Mouse (Mus musculus): Measurements from ENCODE around the gene Thbd.

Gene Thbd

GRCm38 (mm10) chr2:148425709-148426382 is 17.9 kb upstream of the Thbd start:
- no peak for DNase-seq (ENCODE audit: low read depth, low spot score)

DNA sequence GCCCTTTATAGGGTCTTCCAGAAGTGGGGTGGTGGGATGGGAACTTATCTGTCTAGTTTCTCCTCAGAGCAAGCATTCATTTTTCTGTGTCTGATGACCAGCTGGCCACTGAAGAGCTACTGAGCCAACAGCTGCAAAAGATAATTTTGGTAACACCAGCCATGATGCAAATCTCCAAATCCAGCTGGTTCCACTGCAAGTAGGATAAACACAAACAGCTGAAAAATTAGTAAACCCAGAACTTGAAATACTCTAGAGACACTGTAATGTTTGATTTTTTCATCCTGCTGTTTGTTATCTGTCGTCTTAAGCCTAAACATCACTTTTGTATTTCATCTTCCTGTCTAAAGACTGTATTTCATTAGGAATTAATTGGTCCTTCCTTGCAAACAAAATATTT is 13.7 kb upstream of the Thbd start:
- no peak for DNase-seq (ENCODE audit: low read depth, low spot score)

DNA sequence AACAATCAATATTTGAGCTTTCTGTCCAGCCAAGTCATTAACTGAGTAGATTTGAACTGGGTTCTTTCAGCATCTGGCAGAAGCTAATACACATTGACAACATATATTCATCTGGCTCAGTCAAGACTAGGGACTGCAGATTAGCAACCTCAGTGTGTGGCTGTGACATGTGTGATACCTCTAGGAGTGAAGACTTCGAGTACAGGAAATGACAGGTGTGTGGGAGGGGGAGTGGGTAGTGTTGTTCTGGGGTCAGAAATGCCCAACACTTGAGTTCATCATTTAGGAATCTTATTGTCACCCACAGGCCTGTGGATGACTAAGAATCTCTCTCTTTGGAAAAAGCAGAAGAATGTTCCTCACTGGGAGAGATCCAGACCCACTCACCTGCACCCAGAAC is 13.1 kb upstream of the Thbd start:
- DNase-seq (ENCODE audit: low read depth, low spot score), result no peak

- no peak for DNase-seq (ENCODE audit: low read depth, low spot score)
Observed at GRCm38 (mm10) chr2:148419776-148420175, 11.8 kb upstream of the Thbd start.

DNA sequence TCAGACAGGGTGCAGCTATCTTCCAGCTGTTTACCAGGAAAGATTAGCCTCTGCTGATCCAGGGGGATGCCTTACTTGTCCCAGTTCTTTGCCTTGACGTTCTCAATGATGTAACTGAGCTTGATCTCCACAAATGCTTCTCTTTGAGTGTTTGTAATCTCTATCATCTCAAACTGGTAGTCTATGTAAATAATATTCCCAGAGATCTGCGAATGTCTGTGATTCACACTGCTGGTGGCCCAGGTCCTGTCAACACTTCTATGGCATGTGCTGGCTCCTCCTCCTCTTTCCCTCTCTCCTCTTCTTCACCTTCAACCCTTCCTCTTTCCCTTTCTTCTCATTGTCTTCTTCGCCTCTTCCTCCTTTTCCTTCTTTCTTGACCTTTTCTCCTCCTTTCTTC is 11.2 kb upstream of the Thbd start:
- no peak for DNase-seq (ENCODE audit: low read depth, low spot score)

- no peak for DNase-seq (ENCODE audit: low read depth, low spot score)
Observed at GRCm38 (mm10) chr2:148409821-148410220, 1.8 kb upstream of the Thbd start.

DNA sequence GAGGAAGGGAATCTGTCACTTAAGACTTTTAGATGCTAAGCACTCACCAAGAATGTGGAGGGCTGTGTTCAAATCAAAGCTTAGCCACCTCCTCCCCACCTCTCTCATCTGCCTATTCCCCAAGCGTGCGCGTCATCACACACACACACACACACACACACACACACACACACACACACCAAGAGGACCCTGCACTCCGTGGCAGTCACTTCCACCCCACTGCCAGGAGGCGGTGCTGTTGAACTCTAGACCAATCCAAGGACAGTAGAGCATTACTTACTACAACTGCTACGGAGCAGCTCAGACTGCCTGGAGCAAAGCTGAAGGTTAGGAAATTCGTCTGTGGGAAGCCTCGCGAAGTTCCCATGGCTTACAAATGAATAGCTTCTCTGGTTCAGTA is 1.2 kb upstream of the Thbd start:
- DNase-seq (ENCODE audit: low read depth, low spot score), result peak; percentile 34

- no peak for DNase-seq (ENCODE audit: low read depth, low spot score)
Observed at GRCm38 (mm10) chr2:148408761-148409120, 753 bp upstream of the Thbd start.

- DNase-seq (ENCODE audit: low read depth, low spot score), result peak; percentile 12
Observed at GRCm38 (mm10) chr2:148406971-148407869, 768 bp downstream of the Thbd start.

DNA sequence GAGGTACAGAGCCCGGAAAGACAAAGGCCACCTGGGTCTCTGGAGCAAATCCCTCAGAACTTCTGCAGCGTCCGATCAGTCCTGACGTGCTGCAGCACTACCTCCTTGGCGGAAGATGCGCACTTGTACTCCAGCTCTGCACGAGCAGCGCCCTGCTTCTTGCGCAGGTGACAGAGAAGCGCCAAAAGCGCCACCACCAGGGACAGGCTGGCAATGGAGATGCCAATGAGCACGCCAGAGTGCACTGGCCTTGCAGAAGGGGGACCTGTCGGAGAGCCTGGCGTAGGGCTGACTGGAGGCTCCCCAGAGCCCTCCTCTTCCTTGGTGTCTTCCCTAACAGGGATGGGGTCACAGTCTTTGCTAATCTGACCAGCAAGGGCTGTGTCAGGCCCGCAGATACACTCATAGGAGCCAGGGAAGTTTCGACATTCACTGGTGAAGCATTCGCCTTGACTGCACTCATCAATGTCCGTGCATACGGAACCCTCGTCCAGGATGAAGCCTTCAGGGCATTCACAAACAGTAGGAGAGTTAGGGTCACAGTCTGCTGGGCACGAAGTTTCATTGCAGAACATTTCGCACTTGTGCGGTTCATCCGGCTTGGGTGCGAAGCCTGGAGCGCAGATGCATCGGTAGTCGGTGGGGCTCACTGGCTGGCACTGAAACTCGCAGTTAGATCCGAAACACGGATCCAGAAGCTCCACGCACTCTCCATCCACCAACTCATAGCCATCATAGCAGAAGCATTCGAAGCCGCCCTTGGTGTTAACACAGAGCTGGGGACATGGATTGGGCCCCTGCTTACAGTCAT is 1.6 kb downstream of the Thbd start:
- peak; percentile 38 for DNase-seq (ENCODE audit: low read depth, low spot score)

DNA sequence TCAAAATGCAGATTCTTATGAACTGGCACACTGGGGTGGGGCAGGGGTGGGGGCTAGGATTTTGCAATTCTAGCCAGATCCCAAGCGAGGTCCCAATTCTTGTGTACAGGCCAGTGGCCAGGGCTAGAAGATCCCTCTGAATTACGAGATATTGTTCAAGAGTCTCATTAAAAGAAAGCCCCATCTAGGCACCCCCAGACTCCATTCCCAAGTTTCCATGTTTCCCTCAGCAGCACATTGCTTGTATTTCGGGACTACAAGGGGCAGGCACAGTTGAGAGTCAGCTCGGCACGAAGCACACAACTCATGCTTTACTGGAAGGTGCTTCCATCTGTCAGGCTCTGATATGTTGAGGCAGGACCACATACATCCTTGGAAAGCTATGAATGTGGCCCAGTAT is 3.1 kb downstream of the Thbd start:
- no peak for DNase-seq (ENCODE audit: low read depth, low spot score)

DNA sequence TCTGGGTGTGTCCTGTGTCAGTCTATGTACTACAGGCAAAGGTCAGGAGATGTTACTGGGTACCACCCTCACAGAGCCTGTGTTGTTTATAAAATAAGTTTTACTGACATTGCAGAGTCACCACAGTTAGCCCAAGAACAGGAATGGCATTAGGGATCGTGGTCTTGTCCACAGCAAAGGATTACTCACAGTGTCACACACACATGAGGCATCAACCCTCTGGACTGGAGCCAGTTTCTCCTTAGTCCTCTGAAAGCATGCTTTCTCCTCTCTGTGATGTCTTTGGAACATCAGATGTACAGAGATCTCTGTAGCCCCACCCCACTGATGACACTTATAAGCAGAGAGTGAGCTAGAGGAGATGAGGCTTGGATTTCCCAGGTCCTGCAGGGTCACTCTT is 5.8 kb downstream of the Thbd start:
- no peak for DNase-seq (ENCODE audit: low read depth, low spot score)

DNA sequence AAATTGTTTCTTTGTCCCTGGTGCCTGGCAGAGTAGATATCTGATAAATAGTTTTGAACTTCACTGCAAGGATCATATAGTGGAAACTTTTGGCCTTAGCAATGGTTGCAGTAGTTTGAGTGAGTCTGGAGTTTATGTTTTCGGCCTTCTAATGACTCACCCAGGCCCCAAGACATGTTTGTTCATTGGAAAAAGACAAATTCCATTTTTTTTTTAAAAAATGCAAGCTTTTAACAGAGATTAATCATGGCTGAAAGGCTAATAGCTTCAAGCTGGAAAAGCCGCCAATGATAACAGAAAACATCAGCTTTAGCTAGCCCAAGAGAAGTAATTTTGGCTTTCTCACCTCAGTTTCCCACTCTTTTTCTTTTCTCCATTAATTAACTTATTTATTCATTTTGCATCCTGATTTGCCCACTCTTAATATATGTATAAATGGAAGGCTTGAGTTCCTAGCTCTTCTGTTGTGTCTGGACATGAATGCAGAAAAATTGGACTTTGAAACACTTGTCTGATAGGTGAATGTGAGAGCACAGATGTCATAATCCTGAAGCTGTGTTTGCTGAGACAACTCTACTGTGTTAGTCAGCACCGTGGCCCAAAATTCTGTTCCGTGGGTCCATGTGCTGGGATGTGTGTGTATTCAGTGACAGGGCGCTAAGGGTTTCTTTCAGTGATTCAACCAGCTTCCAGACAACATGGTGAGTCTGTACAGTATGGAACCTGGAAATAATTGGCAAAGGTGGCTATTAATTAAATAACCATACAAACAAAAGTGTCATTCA is 8.9 kb downstream of the Thbd start:
- no peak for DNase-seq (ENCODE audit: low read depth, low spot score)

DNA sequence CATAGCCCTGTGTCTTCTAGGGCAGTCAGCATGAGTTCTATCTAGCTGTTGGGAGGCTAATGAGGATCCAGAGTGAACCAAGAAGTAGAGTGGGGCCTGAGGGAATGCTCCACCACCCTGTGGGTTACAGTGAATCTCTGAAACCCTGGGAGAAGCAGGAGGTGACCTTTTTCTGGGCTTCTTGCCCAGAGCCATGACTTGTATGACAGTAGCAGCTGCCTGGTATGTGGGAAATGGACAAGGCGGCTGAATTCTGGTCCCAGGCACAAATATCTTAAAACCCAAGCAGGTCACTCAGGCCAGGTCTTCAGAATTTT is 10.2 kb downstream of the Thbd start:
- DNase-seq (ENCODE audit: low read depth, low spot score), result no peak

- DNase-seq (ENCODE audit: low read depth, low spot score), result no peak
Observed at GRCm38 (mm10) chr2:148397015-148397783, 10.8 kb downstream of the Thbd start.

GRCm38 (mm10) chr2:148396209-148396608 is 11.8 kb downstream of the Thbd start:
- no peak for DNase-seq (ENCODE audit: low read depth, low spot score)

GRCm38 (mm10) chr2:148395131-148396051 is 12.6 kb downstream of the Thbd start, which contains the start of gene Sstr4:
Sstr4 (plus strand) TSS chr2:148395344.
- peak; percentile 22 for DNase-seq (ENCODE audit: low read depth, low spot score)

DNA sequence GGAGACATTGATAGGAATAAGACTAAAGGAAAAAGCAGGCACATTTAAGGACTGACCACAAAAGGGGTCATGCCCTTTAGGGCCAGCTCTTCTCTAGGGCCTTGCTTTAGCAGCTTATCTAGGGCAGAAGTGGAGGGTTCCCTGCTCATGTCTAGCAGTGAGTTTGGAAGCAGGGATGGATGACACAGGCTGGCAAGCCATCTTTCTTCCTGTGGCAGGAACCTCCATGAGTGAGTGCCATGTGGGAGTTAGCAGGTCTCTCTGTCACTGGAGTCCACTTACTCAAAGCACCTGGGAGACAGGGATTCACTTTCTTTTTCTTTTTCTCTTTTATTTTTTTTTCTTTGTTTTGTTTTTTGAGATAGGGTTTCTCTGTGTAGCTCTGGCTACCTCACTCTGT is 14.1 kb downstream of the Thbd start:
- DNase-seq (ENCODE audit: low read depth, low spot score), result no peak

GRCm38 (mm10) chr2:148393149-148393548 is 14.8 kb downstream of the Thbd start:
- DNase-seq (ENCODE audit: low read depth, low spot score), result no peak
